Mouse (Mus musculus) liver, embryonic 11.5 days (tissue): ENCODE results near the gene Gm14393. TPM values are rescaled to one million over a fixed set of nuclear protein-coding genes. Genes with fewer than 3 reads are reported as not detected.
"Not testable (repeated sequence)": the region's sequence is repeated elsewhere in the genome, so short reads cannot be mapped to it uniquely, and the experiment has no call there.

Source experiments
- ATAC-seq: fragments of 200-750 bp; cut with Nextera tagmentation; replicated peaks from 2 replicates; pipeline ENCODE4 v1.8.0; 2017; ENCODE audit warnings: moderate number of reproducible peaks, mild to moderate bottlenecking, moderate TSS enrichment, moderate library complexity; ENCODE audit not compliant: low FRiP score
- DNase-seq: peaks from one replicate; pipeline ENCODE4 v3.0.0-alpha.2; 2017; ENCODE audit warnings: low spot score
- H3K27ac ChIP-seq: fragments of 300-500 bp; sonication (generic); 2 replicates; pipeline ENCODE4 v1.5.1; 2014; ENCODE audit warnings: mild to moderate bottlenecking, low read depth, low read length, control low read depth
- H3K27me3 ChIP-seq: fragments of 300-500 bp; sonication (generic); replicated peaks from 2 replicates; pipeline ENCODE4 v1.6.1; 2014; ENCODE audit warnings: low read length, mixed read lengths; ENCODE audit not compliant: control insufficient read depth, insufficient read depth
- H3K36me3 ChIP-seq: fragments of 300-500 bp; sonication (generic); 2 replicates; pipeline ENCODE4 v1.6.1; 2014; ENCODE audit warnings: mild to moderate bottlenecking, low read length, moderate library complexity, mixed read lengths; ENCODE audit not compliant: control insufficient read depth, insufficient read depth
- H3K4me1 ChIP-seq: fragments of 300-500 bp; sonication (generic); replicated peaks from 2 replicates; pipeline ENCODE4 v1.6.1; 2014; ENCODE audit warnings: low read length, mixed read lengths; ENCODE audit not compliant: control insufficient read depth, insufficient read depth
- H3K4me2 ChIP-seq: fragments of 300-500 bp; sonication (generic); 2 replicates; pipeline ENCODE4 v1.6.1; 2014; ENCODE audit warnings: mild to moderate bottlenecking, control low read depth, moderate library complexity
- H3K4me3 ChIP-seq: fragments of 300-500 bp; sonication (generic); 2 replicates; pipeline ENCODE4 v1.5.1; 2014; ENCODE audit warnings: low read depth, low read length, control low read depth
- H3K9ac ChIP-seq: fragments of 300-500 bp; sonication (generic); 2 replicates; pipeline ENCODE4 v1.6.1; 2014; ENCODE audit warnings: low read depth, low read length, control low read depth
- H3K9me3 ChIP-seq: fragments of 300-500 bp; sonication (generic); 2 replicates; pipeline ENCODE4 v1.6.1; 2016; ENCODE audit warnings: low read length, inconsistent platforms, mixed read lengths; ENCODE audit not compliant: control insufficient read depth
- WGBS: fragments of 180-500 bp; shearing (Covaris S2); extraction: QIAGEN DNeasy Blood & Tissue Kit; methylation state at CpG from one replicate; pipeline ENCODE4 v1.1.7; 2014; 5-methylcytosine and 5-hydroxymethylcytosine counted together
- polyA plus RNA-seq: library from polyadenylated mRNA; unstranded; fragments of >200 nt; fragmentation: Nextera tagmentation; extraction: Ambion mirVana; gene quantifications from 2 replicates; pipeline ENCODE4 v1.2.1, GENCODE M21; 2014

The Gm14393 gene
- polyA plus RNA-seq = 1.1 TPM in 1 of 2 replicates, not detected in the other

GRCm38 (mm10) chr2:175067681-175068261, at the start of gene Gm14393:
Gm14393 (minus strand) TSS chr2:175067781.
- H3K4me3 ChIP-seq, ATAC-seq, H3K27me3 ChIP-seq, H3K36me3 ChIP-seq, H3K9me3 ChIP-seq, DNase-seq, H3K4me1 ChIP-seq, H3K4me2 ChIP-seq, H3K9ac ChIP-seq, H3K27ac ChIP-seq: not testable (repeated sequence)
- 46% methylated on average over 1 of the region's 1 CpGs for WGBS

DNA sequence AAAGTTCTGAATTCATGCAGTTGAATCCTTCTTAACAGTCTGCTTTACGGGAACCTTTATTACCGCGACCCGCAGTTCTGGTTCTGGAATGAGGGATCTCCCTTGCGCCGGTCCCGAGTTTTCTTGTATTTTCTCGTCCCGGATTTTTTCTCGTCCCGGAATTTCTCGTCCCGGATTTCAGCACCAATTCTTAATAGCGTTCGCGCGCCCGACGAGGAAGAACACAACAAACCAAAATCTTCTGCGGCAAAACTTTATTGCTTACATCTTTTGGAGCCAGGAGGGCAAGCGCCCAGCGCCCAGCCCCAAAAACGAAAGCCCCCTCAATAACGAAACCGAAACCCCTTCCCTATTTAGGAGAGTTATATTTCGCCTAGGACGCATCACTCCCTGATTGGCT, 23.3 kb downstream of the Gm14393 start:
- H3K27me3 ChIP-seq, H3K36me3 ChIP-seq: not testable (repeated sequence)

More for the DNA sequence above, 23.3 kb downstream of the Gm14393 start:
- not testable (repeated sequence) for H3K4me3 ChIP-seq, H3K4me1 ChIP-seq, H3K9me3 ChIP-seq, ATAC-seq, DNase-seq, H3K4me2 ChIP-seq, H3K27ac ChIP-seq, H3K9ac ChIP-seq
- WGBS = 93% methylated on average over 23 of the region's 27 CpGs

Other genes with a start within 250 kb of the Gm14393 start
- not detected in 2 replicates for gene Gm14444, start 57.5 kb downstream of the Gm14393 start, polyA plus RNA-seq
- 3.8 and 4.0 TPM in 2 replicates for gene Gm14399, start 74.2 kb upstream of the Gm14393 start, polyA plus RNA-seq
- gene Gm14443, start 108.1 kb upstream of the Gm14393 start, polyA plus RNA-seq = 0.21 and 0.51 TPM in 2 replicates
- 5.1 and 5.2 TPM in 2 replicates for gene Gm14391, start 139.1 kb upstream of the Gm14393 start, polyA plus RNA-seq
- gene Gm14440, start 207.3 kb upstream of the Gm14393 start, polyA plus RNA-seq = 0.18 and 4.3 TPM in 2 replicates